Mouse (Mus musculus) neutrophil, adult 65 days (primary cell): Measurements from ENCODE around the gene Lipt1. TPM values are rescaled to one million over a fixed set of nuclear protein-coding genes. Genes with fewer than 3 reads are reported as not detected.

Experiments
- total RNA-seq: library from RNA; stranded (reverse); gene quantifications from 2 replicates; pipeline ENCODE4 v1.2.4, GENCODE M21; 2023

Gene Lipt1
- total RNA-seq: 1.1 TPM in 1 of 2 replicates, not detected in the other

GRCm38 (mm10) chr1:37871704-37872103 lies at the start of gene Lipt1:
TSS of gene Lipt1 (plus strand) at chr1:37871738.

GRCm38 (mm10) chr1:37866286-37866685 lies 5.3 kb upstream of the Lipt1 start, which contains the start of gene Tsga10:
TSS of gene Tsga10 (minus strand) at chr1:37866429.

DNA sequence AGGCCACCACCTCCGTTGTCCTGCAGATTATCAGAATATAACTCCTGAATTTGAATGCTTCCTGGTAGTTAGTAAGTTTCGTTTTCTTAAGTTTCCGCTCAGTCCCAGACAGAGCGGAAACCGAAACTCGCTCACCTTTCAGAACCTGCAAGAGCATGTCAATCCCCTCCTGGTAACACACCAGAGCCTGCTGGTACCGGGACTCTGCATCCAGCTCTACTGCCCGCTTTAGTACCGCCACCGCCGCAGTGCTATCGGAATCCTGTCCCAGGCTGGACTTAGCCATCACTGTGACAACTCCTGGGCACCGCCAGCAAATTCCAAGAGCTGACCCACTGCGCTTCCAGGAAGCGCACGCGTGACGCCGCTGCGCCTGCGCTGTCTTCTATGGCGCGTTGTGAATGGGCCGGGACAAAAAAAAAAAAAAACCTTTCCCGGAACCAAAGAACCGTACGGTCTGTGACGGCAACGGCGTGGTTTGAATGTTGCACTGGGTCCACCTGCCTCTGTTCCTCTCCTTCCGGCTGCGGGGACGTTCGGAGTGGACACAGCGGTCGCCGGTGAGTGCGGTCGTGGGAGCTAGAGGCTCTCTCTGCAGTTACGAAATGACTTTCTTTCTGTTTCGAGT lies 18.6 kb downstream of the Lipt1 start, which contains the start of the genes Mitd1 and Mrpl30:
Mitd1 (minus strand) TSS at position 387 of the 628 bp plus-strand sequence.
Mrpl30 (plus strand) TSS at position 453 of the 628 bp plus-strand sequence.

DNA sequence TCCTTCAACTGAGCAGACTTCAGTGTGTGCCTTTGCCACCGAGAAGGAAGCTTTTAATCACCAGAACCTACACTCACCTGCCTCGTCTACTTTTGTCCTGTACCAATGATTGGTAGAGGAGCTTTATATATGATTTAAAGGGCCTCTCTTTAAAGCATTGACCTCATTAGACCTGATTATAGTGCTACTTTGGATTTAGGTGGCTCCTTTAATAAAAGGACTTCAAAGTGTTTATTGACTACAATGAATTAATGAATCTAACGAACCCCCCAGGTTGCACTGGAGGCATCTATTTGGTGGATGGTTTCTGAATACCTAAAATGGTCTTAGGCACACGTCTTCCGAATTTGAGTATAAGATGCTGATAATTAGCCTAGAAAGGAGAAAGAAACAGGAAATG lies 44.9 kb downstream of the Lipt1 start, which contains the start of gene Lyg2:
Lyg2 (minus strand) TSS at position 101 of the 400 bp plus-strand sequence.

Other genes with a start within 250 kb of the Lipt1 start
- not detected in 2 replicates for gene 2010300C02Rik, start 151.7 kb upstream of the Lipt1 start, total RNA-seq
- 4.8 and 7.6 TPM in 2 replicates for gene Tsga10, start 5.3 kb upstream of the Lipt1 start, total RNA-seq
- gene Mitd1, start 18.7 kb downstream of the Lipt1 start, total RNA-seq: 4.4 and 5.1 TPM in 2 replicates
- gene Mrpl30, start 18.7 kb downstream of the Lipt1 start, total RNA-seq: 39.9 and 71.5 TPM in 2 replicates
- not detected in 2 replicates for gene Lyg2, start 44.8 kb downstream of the Lipt1 start, total RNA-seq
- not detected in 2 replicates for gene Lyg1, start 86.0 kb downstream of the Lipt1 start, total RNA-seq
- 41.0 and 48.0 TPM in 2 replicates for gene Txndc9, start 126.2 kb downstream of the Lipt1 start, total RNA-seq
- gene Eif5b, start 126.3 kb downstream of the Lipt1 start, total RNA-seq: 12.7 and 15.6 TPM in 2 replicates